Mouse (Mus musculus) megakaryocyte, embryonic 14.5 days (primary cell): ENCODE results near the gene Lrrc8c.

Experiments
- FLI1 ChIP-seq: IDR thresholded peaks from 2 replicates; pipeline ENCODE4 v1.6.1; 2012; ENCODE audit warnings: low read length, inconsistent platforms, mixed read lengths
- GATA1 ChIP-seq: IDR thresholded peaks from 3 replicates; pipeline ENCODE4 v1.6.1; 2012; ENCODE audit warnings: mixed read lengths, low read length, inconsistent platforms, borderline replicate concordance

GRCm38 (mm10) chr5:105520442-105520965, 1.3 kb downstream of the Lrrc8c start:
- TF ChIP-seq FLI1 (no peak), GATA1 (no peak)
